Mouse (Mus musculus) heart, postnatal 0 days (tissue): Measurements from ENCODE around the gene Atg7. TPM values are rescaled to one million over a fixed set of nuclear protein-coding genes. Genes with fewer than 3 reads are reported as not detected.

Experiments
- ATAC-seq: fragments of 200-750 bp; cut with Nextera tagmentation; 2 replicates; pipeline ENCODE4 v1.8.0; 2017; ENCODE audit warnings: low read depth, moderate number of reproducible peaks, moderate library complexity; ENCODE audit not compliant: insufficient read depth
- DNase-seq: peaks from one replicate; pipeline ENCODE4 v3.0.0-alpha.2; 2016; ENCODE audit warnings: low spot score
- H3K27ac ChIP-seq: fragments of 300-500 bp; sonication (generic); 2 replicates; pipeline ENCODE4 v1.5.1; 2014; ENCODE audit warnings: low read depth, mild to moderate bottlenecking
- H3K27me3 ChIP-seq: fragments of 300-500 bp; sonication (generic); 2 replicates; pipeline ENCODE4 v1.6.1; 2014; ENCODE audit warnings: low read length, mixed read lengths; ENCODE audit not compliant: control insufficient read depth, insufficient read depth
- H3K36me3 ChIP-seq: fragments of 300-500 bp; sonication (generic); replicated peaks from 2 replicates; pipeline ENCODE4 v1.6.1; 2014; ENCODE audit warnings: low read length, mixed read lengths; ENCODE audit not compliant: control insufficient read depth, insufficient read depth
- H3K4me1 ChIP-seq: fragments of 300-500 bp; sonication (generic); 2 replicates; pipeline ENCODE4 v1.6.1; 2014; ENCODE audit warnings: antibody characterized with exemption; ENCODE audit not compliant: control insufficient read depth, insufficient read depth
- H3K4me2 ChIP-seq: fragments of 300-500 bp; sonication (generic); 2 replicates; pipeline ENCODE4 v1.6.1; 2014; ENCODE audit warnings: low read depth, mild to moderate bottlenecking, low read length, moderate library complexity
- H3K4me3 ChIP-seq: fragments of 300-500 bp; sonication (generic); 2 replicates; pipeline ENCODE4 v1.5.1; 2014; ENCODE audit warnings: low read depth, low read length
- H3K9ac ChIP-seq: fragments of 300-500 bp; sonication (generic); replicated peaks from 2 replicates; pipeline ENCODE4 v1.6.1; 2014; ENCODE audit warnings: low read depth, low read length, mixed read lengths
- H3K9me3 ChIP-seq: fragments of 300-500 bp; sonication (generic); replicated peaks from 2 replicates; pipeline ENCODE4 v1.6.1; 2016; ENCODE audit warnings: low read length; ENCODE audit not compliant: control insufficient read depth
- CTCF ChIP-seq: IDR thresholded peaks from 2 replicates; pipeline ENCODE4 v1.5.1; 2016; ENCODE audit warnings: antibody characterized with exemption, control low read depth, low read depth
- EP300 ChIP-seq: IDR thresholded peaks from 2 replicates; pipeline ENCODE4 v1.6.1; 2016; ENCODE audit warnings: antibody characterized with exemption, low read depth
- WGBS: fragments of 180-500 bp; shearing (Covaris S2); extraction: QIAGEN DNeasy Blood & Tissue Kit; methylation state at CpG from one replicate; pipeline ENCODE4 v1.1.7; 2014; 5-methylcytosine and 5-hydroxymethylcytosine counted together
- polyA plus RNA-seq: library from polyadenylated mRNA; unstranded; fragments of >200 nt; fragmentation: Nextera tagmentation; extraction: Ambion mirVana; gene quantifications from 2 replicates; pipeline ENCODE4 v1.2.1, GENCODE M21; 2015
- total RNA-seq: library from RNA; depleted of rRNA; stranded (reverse); fragments of >200 nt; gene quantifications from 2 replicates; pipeline ENCODE4 v1.2.3, GENCODE M21; 2014; ENCODE audit warnings: low replicate concordance

The Atg7 gene
- total and polyA plus RNA-seq, 2 experiments from 2014 or later, result 13.8 to 14.8 TPM

DNA sequence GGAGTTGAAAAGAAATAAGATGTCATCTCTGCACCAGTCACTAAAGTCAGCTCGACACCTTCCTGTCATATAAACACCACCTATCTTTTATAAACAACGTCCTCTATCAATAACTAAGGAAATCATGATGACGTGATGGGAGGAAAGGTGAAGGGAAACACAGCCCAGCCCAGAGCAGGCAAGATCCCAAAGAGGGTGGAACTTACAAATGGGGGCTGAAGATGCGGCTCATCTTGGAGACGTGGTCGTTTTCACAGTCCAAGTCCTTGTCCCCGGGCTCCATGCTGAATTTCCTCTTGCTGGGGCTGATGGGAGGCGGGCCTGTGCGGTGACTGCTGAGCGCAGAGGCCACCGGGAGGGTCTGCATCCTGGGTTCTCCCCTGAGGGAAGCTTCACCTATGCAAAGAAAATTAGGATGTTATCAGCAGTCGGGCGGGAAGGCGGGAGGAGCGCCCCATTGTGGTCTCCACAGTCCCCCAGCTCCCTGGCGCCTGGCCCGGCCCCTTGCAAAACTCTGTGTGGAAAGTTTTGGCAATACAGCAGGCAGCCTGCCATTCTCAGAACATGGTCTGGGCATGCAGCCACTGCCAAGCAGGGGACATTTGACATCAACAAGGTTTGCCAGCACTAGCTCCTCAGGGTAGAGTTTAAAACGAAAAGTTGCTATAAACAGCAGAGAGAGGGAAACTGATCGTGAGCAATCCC lies 247.7 kb downstream of the Atg7 start:
- ATAC-seq (peak; percentile 32), DNase-seq (peak; percentile 89)
- Histone ChIP-seq H3K9ac (no peak overlapping the region), H3K27me3 (no peaks in the 10 kb centered on the region), H3K4me1 (peaks cover 62% of the 10 kb centered on the region), H3K4me3 (no peak overlapping the region), H3K27ac (peak overlapping the region; percentile 80), H3K9me3 (no peaks in the 10 kb centered on the region), H3K4me2 (peak overlapping the region; percentile 39), H3K36me3 (peaks cover 6% of the 10 kb centered on the region)
- whole genome bisulfite sequencing, result 22% methylated on average over 19 of the region's 19 CpGs
- 0 out of 2 replicates have a peak, but pooled peaks have one; percentile 59 for TF ChIP-seq EP300
- TF ChIP-seq CTCF, result peak; percentile 23; the same call in 1 of the 2 replicates

GRCm38 (mm10) chr6:114891272-114891671 lies 248.4 kb downstream of the Atg7 start:
- Histone ChIP-seq H3K36me3 (no peaks in the 10 kb centered on the region; the same call in 1 of the 2 replicates), H3K27ac (peak overlapping the region; percentile 80), H3K27me3 (no peaks in the 10 kb centered on the region), H3K4me3 (no peak overlapping the region), H3K4me1 (peaks cover 65% of the 10 kb centered on the region), H3K9me3 (no peaks in the 10 kb centered on the region), H3K9ac (no peak overlapping the region), H3K4me2 (peak overlapping the region; percentile 39; the same call in 1 of the 2 replicates)
- ATAC-seq, result no peak
- 85% methylated on average over 12 of the region's 12 CpGs for WGBS
- no peak for TF ChIP-seq EP300
- no peak for TF ChIP-seq CTCF
- no peak for DNase-seq

- H3K4me1 ChIP-seq, result peaks cover 62% of the 10 kb centered on the region
- WGBS, result 63% methylated on average over 12 of the region's 12 CpGs
- H3K36me3 ChIP-seq, result no peaks in the 10 kb centered on the region; the same call in 1 of the 2 replicates
- peak overlapping the region; percentile 80 for H3K27ac ChIP-seq
- no peak overlapping the region for H3K4me3 ChIP-seq
- no peak for TF ChIP-seq EP300
- no peak for TF ChIP-seq CTCF
- no peaks in the 10 kb centered on the region for H3K9me3 ChIP-seq
- no peak overlapping the region for H3K9ac ChIP-seq
- H3K4me2 ChIP-seq, result no peak overlapping the region
- DNase-seq, result no peak
- ATAC-seq, result no peak
- H3K27me3 ChIP-seq, result no peaks in the 10 kb centered on the region
Observed at GRCm38 (mm10) chr6:114891771-114892170, 248.9 kb downstream of the Atg7 start.

DNA sequence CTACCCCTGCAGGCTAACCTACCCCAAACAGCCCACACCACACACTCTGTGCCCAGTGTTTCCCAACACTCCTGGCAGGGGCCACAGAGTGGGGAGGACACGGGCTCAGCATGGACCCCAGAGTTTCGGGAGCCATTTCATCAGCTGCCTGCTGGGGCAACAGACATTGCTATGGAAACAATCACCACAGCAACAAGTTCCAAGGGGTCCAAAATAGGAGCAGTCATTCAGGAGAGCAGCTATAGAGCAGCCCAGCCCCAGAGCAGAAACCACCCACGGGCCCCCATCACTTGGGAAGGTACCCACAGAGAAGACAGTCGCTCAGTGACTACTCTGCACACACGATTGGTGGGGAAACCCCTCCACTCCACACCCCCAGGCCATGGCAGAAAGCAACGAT lies 249.5 kb downstream of the Atg7 start:
- H3K27me3 ChIP-seq, result no peaks in the 10 kb centered on the region
- DNase-seq, result no peak
- no peak overlapping the region for H3K4me3 ChIP-seq
- no peak for TF ChIP-seq CTCF
- no peak for TF ChIP-seq EP300
- peaks cover 64% of the 10 kb centered on the region for H3K4me1 ChIP-seq
- H3K27ac ChIP-seq, result peak overlapping the region; percentile 80
- H3K36me3 ChIP-seq, result peaks cover 2% of the 10 kb centered on the region; the same call in 1 of the 2 replicates
- WGBS, result 29% methylated on average over 6 of the region's 6 CpGs
- ATAC-seq, result no peak
- H3K9ac ChIP-seq, result no peak overlapping the region
- no peak overlapping the region for H3K4me2 ChIP-seq
- no peaks in the 10 kb centered on the region for H3K9me3 ChIP-seq

GRCm38 (mm10) chr6:114893427-114894209 lies 250.7 kb downstream of the Atg7 start:
- H3K27me3 ChIP-seq, result no peaks in the 10 kb centered on the region
- no peak overlapping the region for H3K4me2 ChIP-seq
- peaks cover 3% of the 10 kb centered on the region; the same call in 1 of the 2 replicates for H3K36me3 ChIP-seq
- H3K27ac ChIP-seq, result peak overlapping the region; percentile 49
- no peak overlapping the region for H3K9ac ChIP-seq
- no peak for ATAC-seq
- H3K4me1 ChIP-seq, result peaks cover 58% of the 10 kb centered on the region
- 51% methylated on average over 20 of the region's 20 CpGs for WGBS
- H3K9me3 ChIP-seq, result no peaks in the 10 kb centered on the region
- no peak for DNase-seq
- H3K4me3 ChIP-seq, result no peak overlapping the region
- no peak for TF ChIP-seq CTCF
- TF ChIP-seq EP300, result no peak
